Mouse (Mus musculus) retina, embryonic 14.5 days (tissue): ENCODE measurements around the gene Btbd35f5.
"Not testable (repeated sequence)": the region's sequence is repeated elsewhere in the genome, so short reads cannot be mapped to it uniquely, and the experiment has no call there.

Experiments
- DNase-seq: peaks from one replicate; pipeline ENCODE4 v3.0.0-alpha.2; 2015; ENCODE audit warnings: low spot score

Gene Btbd35f5

GRCm38 (mm10) chrX:32973597-32973996 is at the start of gene Btbd35f5:
Gene Btbd35f5 (plus strand): TSS chrX:32973897.
- DNase-seq = not testable (repeated sequence)

GRCm38 (mm10) chrX:32941468-32941867 is 32.2 kb upstream of the Btbd35f5 start, which contains the start of gene Gm21789:
Gene Gm21789 (plus strand): TSS chrX:32941768.
- not testable (repeated sequence) for DNase-seq
